Mouse (Mus musculus) kidney, postnatal 36 days (tissue): ENCODE results near the gene Creb1.
"Not testable (repeated sequence)": the region's sequence is repeated elsewhere in the genome, so short reads cannot be mapped to it uniquely, and the experiment has no call there.

Experiments used
- DNase-seq, 2 experiments: peaks; one replicate each; pipeline ENCODE4 v3.0.0; 2021 to 2022; ENCODE audit warnings: mixed read lengths in 2 of 2

The Creb1 gene

DNA sequence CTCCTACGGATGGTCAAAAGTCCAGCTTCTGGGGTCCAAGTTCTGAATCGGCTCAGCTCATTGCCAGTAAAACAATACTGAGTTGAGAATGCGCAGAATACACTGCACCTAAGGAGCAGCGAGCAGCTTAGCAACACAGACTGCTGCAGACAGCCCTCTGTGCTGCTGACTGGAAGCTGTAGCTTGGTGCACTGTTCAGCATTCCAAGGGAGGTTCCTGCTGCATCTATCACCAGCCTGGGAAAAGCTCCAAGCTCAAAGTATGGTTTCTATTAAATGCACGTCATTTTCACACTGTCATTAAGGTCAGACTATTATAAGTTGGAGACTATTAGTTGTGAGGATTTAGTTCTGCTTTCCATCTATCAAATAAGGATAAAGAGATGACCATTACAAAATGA lies 88.7 kb downstream of the Creb1 start:
- peak; percentile 37 to 43 for DNase-seq

DNA sequence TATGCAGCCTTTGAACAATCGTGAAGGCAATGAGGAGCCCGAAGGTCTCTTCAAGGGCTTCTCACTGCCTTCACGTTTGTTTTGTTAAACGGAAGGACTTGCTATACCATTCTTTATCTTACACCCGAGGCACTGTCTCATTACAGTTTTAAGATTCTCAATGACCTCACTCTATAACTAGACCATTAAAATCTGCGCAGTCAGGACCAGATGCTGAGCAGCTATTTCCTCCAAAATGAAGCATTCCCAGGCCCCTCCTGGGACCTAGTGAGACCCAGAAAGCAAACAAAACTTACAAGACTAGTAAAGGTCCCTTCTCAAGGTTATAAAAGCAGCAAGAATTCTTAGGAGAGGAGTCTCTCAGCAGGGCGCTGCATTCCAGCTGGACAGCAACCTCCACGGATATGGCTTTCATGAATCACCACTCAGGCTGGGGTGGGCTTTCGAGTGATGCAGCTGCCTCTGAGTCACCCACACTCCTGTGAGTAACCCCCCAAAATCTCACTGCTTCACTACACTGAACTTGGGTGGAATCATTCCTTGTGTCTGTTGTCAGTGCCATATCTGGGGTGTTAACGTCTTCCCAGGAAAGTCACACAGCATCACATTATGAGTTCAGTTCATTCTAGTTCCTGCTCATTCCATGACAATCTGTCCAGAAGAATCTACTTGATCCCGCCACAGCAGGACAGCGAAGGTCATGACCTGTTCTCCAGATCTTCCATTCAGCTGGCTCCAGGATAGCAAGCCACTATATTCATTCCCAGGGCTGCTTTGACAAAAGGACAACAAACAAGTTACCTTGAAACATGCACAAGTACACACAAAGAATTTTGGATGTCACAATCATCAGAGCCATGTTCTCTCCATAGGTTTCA lies 91.4 kb downstream of the Creb1 start:
- no peak for DNase-seq

DNA sequence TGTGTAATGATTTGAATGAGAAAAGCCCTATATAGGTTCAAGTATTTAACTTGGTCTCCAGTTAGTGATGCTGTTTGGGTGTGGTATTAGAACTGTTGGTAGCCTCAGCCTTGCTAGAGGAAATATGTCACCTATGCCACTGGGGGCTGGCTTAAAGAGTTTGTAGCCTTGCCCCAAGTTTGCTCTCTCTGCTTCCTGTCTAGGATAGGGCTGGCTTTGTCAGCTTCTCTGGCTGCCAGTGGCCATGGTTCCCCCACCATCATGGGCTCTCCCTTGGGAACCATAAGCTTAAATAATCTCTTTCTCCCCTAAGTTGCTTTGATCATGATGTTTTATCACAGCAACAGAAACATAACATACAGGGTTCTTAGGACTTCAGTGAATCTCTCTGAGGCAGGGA lies 92.8 kb downstream of the Creb1 start:
- DNase-seq: no peak

DNA sequence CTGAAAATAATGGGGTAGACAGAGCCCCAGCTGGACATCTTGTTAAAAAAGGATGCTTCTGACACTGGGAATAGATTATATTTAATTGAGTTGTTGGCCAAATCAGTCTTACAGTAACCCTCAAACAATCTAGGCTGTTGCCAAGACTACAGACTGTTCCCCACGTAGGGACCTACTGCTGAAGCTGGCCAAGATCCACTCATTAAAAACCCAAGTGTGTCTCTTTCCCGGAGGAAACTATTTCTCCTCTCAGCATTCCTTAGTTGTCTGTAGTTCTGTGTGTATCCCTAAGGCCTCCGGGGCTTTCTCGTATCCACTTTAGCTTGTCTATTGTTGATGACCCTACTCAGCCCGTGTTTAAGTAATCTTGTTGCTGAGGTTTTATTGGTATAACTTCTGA lies 99.1 kb downstream of the Creb1 start:
- DNase-seq: no peak

DNA sequence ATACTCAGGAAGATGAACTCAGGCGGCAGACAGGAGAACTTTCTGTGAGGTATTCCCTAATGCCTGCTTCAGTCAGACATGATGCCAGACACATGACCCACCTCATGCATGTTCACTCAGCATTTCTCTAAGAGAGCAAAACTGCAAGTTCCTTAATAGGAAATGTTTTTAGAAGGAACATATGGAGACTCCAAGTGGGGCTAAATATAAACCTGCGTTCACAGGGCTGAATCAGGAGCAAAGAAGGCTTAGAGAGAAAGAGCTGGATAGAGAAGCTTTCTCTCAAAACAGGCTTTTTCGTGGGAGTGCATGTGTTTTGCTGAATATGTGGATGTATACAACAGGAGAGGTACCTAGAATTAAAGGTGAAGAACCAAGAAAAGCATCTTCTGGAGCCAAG lies 100.8 kb downstream of the Creb1 start:
- DNase-seq: no peak

DNA sequence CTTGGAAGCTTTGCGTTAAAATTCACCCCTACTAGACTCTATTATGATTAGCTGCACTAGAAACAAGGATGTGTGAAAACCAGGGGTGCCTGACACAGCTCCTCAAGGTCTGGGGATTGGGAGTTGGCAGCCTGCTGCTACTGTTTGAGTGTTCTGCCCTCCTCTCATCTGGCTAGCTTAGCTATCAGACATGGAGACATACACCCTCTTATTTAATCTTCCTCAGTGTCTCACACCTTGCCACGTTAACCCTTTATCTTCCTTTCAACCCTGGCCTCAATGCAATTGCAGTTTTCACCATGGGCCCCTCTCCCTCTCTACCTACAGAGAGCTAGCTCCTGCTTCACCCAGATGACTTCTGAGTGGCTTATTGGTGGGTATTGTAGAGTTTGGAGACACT lies 103.2 kb downstream of the Creb1 start:
- no peak for DNase-seq

DNA sequence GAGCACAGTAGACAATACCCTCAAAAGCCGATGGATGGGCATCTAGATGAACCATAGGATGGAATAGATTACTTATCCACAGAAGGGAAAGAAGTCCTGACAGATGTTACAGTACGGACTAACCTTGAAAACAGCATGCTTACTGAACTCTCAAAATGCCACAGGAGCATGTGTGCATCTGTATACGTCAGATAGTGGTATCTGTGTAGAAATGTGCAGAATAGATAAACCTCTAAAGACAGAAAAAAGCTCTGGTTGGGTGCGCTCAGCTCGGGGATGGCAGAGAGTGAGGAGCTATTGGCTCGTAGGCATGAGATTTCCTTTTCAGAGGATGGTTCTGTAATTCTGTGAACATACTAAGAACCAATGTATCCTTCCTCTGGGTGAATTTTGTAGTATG lies 106.8 kb downstream of the Creb1 start:
- DNase-seq: no peak

DNA sequence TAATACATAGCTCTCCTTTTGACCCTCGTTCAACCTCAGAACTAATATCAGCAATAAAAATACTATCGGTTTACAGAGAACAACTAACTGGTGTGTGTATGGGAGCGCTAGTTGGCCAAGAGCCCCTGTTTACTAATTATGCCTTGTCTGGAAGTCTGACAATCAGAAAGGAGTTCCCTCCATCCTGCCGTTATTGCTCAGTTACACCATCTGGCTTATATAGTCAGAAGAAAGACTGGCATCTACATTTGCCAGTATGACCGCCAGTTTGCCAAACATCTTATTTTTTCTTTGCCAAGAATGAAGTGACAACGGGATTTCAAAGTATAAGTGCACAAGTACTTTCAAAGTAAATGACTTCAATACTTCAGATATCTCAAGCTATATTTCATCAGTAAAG lies 108.6 kb downstream of the Creb1 start:
- no peak for DNase-seq

DNA sequence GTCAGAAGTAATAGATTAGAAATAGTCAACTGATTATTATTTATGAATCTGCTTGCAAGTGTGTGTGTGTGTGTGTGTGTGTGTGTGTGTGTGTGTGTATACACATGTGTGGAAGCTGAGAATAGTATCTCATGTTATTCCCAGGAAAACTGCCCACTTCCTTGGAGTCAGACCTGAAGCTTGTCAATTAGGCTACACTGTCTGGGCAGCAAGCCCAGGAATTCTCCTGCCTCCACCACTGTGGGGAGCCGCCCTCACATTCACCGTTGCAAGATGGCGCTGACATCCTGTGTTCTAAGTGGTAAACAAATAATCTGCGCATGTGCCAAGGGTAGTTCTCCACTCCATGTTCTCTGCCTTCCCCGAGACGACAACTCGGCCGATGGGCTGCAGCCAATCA lies 110.1 kb downstream of the Creb1 start:
- not testable (repeated sequence) for DNase-seq

DNA sequence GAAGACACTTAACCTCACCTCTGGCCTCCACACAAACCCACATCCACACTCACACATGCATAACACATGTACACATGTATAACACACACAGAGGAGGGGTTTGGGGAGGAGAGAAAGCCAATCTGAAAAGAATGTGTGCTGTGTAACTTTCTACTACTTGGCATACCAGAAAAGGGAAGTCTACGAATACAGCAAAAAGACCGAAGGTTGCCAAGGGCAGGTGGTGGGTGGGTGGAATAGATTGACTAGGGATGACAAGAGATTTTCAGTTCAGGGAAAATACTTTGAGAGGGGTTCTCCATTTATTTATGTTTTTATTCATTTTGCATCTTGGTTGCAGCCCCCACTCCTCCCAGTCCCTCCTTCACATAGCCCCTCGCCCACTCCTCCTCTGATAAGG lies 112.1 kb downstream of the Creb1 start:
- no peak for DNase-seq

DNA sequence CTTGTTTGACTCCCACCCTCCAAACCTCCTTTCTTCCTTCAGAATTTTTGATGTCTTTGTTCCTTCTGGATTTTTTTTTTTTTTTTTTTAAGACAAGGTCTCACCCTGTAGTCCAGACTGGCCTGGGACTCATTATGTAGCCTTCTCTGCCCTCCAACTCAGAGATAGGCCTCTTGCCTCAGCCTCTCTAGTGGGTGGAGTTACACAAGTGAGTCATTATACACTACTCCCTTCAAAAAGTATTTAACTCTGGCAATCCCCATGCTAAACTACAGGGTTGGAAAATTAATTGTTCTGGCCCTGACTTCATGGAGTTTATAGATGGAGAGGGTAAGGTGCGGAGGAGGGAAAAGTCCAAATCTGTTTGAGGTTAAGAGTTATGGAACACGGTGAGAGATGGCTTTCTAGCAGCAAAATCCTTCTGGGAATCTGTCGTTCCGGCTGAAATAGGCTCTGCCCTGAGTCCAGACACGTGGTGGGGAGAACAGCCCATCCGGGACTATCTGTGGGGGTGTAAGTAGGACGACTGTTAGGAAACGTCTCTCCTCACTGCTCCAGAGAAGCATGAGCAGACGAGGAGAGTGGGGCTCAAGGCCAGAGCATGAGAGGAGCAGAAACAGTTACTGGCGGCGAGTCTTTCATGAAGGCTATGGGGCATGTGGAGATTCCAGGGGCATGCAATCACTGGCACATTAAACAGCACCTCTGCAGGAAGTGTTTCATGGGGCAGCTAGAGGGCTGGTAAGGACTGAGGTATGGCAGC lies 117.1 kb downstream of the Creb1 start:
- no peak for DNase-seq

DNA sequence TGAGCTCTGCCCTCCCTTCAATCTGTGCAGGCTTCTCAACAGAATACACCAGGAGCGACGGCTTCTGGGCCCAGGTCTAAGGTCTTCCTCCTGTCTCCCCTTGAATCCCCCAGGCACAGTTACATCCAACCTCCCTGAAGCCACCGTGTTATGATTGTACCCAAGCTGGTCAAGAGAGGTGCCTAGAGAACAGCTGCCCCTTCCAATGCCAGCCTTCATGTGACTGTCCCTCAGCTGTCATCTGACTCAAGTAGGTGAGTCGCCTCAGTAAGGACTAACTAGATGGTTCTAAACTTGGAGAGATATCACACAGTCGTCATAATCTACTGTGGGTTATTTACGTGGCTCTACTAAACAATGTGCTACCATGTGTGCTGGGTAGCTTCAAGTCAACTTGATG lies 121.3 kb downstream of the Creb1 start:
- no peak for DNase-seq
